Mouse (Mus musculus) ES-Bruce4 (cell line): Measurements from ENCODE around the gene Cyba. TPM values are rescaled to one million over a fixed set of nuclear protein-coding genes. Genes with fewer than 3 reads are reported as not detected.

ENCODE experiments used
- H3K27ac ChIP-seq: 2 replicates; pipeline ENCODE4 v1.5.1; 2012; ENCODE audit warnings: low read length, inconsistent platforms; ENCODE audit not compliant: insufficient read depth
- H3K27me3 ChIP-seq: 2 replicates; pipeline ENCODE4 v1.6.1; 2012; ENCODE audit warnings: mild to moderate bottlenecking, low read length, inconsistent platforms; ENCODE audit not compliant: control insufficient read depth, poor library complexity, insufficient read depth, severe bottlenecking
- H3K36me3 ChIP-seq: 2 replicates; pipeline ENCODE4 v1.6.1; 2012; ENCODE audit warnings: inconsistent platforms, mild to moderate bottlenecking, low read length, moderate library complexity; ENCODE audit not compliant: control insufficient read depth, poor library complexity, insufficient read depth, severe bottlenecking
- H3K4me1 ChIP-seq: one replicate; pipeline ENCODE4 v1.8.1; 2011; ENCODE audit warnings: low read length; ENCODE audit not compliant: control insufficient read depth, insufficient read depth
- H3K4me3 ChIP-seq: 2 replicates; pipeline ENCODE4 v1.5.1; 2011; ENCODE audit warnings: low read depth, mild to moderate bottlenecking, low read length
- H3K9ac ChIP-seq: 2 replicates; pipeline ENCODE4 v1.6.1; 2012; ENCODE audit warnings: low read depth, mild to moderate bottlenecking, inconsistent platforms; ENCODE audit not compliant: poor library complexity, severe bottlenecking
- H3K9me3 ChIP-seq: replicated peaks from 2 replicates; pipeline ENCODE4 v1.6.1; 2012; ENCODE audit warnings: mild to moderate bottlenecking, low read length, inconsistent platforms; ENCODE audit not compliant: control insufficient read depth, poor library complexity, insufficient read depth, severe bottlenecking
- CTCF ChIP-seq: IDR thresholded peaks from one replicate; pipeline ENCODE4 v1.8.1; 2011; ENCODE audit warnings: low read depth, low read length
- EP300 ChIP-seq: IDR thresholded peaks from 2 replicates; pipeline ENCODE4 v1.6.1; 2011; ENCODE audit warnings: low read depth, low read length; ENCODE audit not compliant: insufficient read depth
- POLR2A ChIP-seq: IDR thresholded peaks from one replicate; pipeline ENCODE4 v1.8.1; 2011; ENCODE audit warnings: low read length; ENCODE audit not compliant: insufficient read depth
- polyA plus RNA-seq: library from polyadenylated mRNA; stranded (reverse); fragments of >200 nt; gene quantifications from 2 replicates; pipeline ENCODE4 v1.2.4, GENCODE M21; 2011; ENCODE audit warnings: low read depth; ENCODE audit not compliant: missing spikeins, insufficient read depth, insufficient read length

Gene Cyba
- polyA plus RNA-seq, 1 experiment, result 76.1 TPM

DNA sequence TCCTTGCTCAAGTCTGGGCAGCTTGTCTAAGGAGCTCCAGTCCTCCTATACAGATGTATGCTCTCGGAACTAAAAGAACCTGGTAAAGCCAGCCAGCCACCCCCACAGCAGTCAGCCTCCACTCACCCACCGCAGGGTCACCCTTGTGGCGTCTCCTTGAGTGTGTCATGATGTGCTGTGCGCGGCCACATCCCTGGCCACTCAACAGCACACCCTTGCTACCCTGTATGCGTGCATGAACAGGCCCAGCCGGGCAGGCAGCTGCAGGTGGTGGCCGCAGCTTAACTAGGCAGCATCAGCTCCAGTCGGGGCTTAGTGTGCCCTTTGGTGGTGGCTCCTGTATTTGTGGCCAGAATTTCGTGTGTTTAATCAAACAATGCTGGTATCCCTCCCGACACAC lies 24.4 kb upstream of the Cyba start:
- H3K4me3 ChIP-seq, result no peak overlapping the region
- no peak for TF ChIP-seq POLR2A
- TF ChIP-seq EP300, result no peak
- TF ChIP-seq CTCF, result no peak
- no peaks in the 10 kb centered on the region for H3K4me1 ChIP-seq
- H3K27ac ChIP-seq, result no peak overlapping the region
- no peaks in the 10 kb centered on the region for H3K27me3 ChIP-seq
- H3K9me3 ChIP-seq, result no peaks in the 10 kb centered on the region
- no peak overlapping the region for H3K9ac ChIP-seq
- H3K36me3 ChIP-seq, result 0 out of 2 replicates have a peak, but pooled peaks cover 5% of the 10 kb centered on the region

DNA sequence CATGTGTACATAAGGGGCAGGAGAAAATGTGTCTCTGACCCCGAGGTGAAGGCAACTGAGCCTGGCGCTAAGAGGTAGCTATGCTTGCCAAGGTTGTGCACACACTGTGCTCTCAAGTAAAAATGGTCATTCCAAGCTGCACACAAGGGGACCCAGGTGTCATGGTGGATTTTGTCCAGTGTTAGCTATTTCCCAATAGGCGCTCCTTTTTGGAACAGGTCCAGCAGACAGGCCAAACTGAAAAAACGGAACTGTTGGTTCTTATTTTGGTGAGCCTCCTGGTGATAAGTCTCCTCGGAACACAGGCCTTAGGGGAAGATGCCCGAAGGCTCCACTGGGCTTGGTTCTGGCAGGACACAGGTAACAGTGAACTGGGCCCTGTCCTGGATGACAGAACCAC lies 21.7 kb upstream of the Cyba start:
- TF ChIP-seq CTCF (no peak), POLR2A (no peak), EP300 (no peak)
- H3K27ac ChIP-seq, result no peak overlapping the region

DNA sequence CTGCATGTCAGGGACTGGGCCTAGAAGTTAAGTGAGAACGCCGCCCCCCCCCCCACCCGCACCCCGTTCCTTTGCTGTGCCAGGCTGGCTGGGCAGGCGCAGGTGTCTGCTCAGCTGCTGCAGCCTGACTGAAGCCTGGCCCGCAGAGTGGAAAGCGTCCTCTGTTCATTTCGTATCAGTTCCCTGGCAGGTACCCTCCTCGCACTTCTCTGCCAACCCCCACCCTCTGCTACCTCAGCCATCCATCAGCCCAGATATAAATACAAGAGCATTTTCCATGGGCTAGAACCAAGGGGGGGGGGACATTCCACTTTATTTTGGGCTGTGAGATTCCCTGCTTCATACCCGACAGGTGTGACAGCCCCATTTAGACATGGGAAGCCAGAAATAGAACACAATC lies 19.4 kb upstream of the Cyba start:
- 0 out of 2 replicates have a peak, but pooled peaks cover 5% of the 10 kb centered on the region for H3K36me3 ChIP-seq
- no peak for TF ChIP-seq POLR2A
- no peak for TF ChIP-seq EP300
- TF ChIP-seq CTCF, result no peak
- no peak overlapping the region for H3K4me3 ChIP-seq
- no peaks in the 10 kb centered on the region for H3K4me1 ChIP-seq
- no peak overlapping the region for H3K9ac ChIP-seq
- no peaks in the 10 kb centered on the region for H3K9me3 ChIP-seq
- H3K27me3 ChIP-seq, result no peaks in the 10 kb centered on the region
- H3K27ac ChIP-seq, result no peak overlapping the region

More for the DNA sequence above, 21.7 kb upstream of the Cyba start:
- Histone ChIP-seq H3K4me3 (no peak overlapping the region), H3K36me3 (0 out of 2 replicates have a peak, but pooled peaks cover 5% of the 10 kb centered on the region), H3K4me1 (no peaks in the 10 kb centered on the region), H3K27me3 (no peaks in the 10 kb centered on the region), H3K9me3 (no peaks in the 10 kb centered on the region), H3K9ac (no peak overlapping the region)

DNA sequence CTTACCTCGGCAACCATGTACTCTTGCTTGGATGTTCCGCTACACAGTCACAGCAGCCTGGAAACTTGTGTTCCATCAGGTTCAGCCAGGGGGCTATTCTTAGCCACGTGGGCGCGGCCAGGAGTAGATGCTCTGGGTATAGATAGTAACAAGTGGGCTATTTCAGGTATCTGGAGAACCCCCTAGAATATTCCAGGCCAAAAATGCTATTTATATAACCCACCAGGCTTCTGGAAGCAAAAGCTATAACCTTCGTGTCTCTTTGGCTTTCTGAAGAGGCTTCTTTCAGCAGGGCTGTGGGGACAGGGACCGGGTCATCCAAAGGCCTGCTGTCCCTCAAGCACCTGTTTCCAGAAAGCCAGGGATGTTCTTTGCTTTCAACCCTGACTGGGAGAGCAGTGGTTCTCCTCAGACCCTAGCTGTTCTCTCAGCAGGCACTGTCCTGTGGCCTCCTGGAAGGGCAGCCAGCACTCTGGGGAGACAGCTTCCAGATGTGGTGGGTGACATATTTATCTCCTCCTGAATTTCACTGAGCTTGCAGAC lies 18.5 kb upstream of the Cyba start:
- Histone ChIP-seq H3K36me3 (0 out of 2 replicates have a peak, but pooled peaks cover 4% of the 10 kb centered on the region), H3K9ac (no peak overlapping the region), H3K9me3 (no peaks in the 10 kb centered on the region), H3K27ac (no peak overlapping the region), H3K4me1 (no peaks in the 10 kb centered on the region), H3K27me3 (no peaks in the 10 kb centered on the region), H3K4me3 (no peak overlapping the region)
- TF ChIP-seq POLR2A (no peak), CTCF (no peak), EP300 (no peak)

DNA sequence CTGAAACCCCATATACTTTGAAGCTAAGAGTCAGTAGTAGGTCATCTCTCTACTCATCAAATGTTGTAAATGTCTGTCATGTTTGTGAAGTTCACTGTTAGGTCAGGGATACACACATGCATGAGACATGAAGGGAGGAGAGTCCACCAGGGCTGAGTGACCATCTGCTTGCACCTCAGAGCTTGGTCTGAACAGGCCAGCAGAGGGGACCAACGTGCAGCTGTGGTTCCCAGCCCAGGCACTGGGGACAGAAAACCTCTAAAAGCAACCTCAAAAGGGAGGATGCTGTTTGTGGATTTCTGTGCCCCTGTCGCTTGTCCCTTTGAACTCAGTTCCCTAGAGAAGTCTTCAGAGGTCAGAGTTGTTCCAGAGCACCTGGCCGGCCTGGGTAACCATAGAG lies 12.5 kb upstream of the Cyba start:
- H3K36me3 ChIP-seq, result no peaks in the 10 kb centered on the region
- no peaks in the 10 kb centered on the region for H3K9me3 ChIP-seq
- H3K27me3 ChIP-seq, result no peaks in the 10 kb centered on the region
- H3K9ac ChIP-seq, result no peak overlapping the region
- H3K4me3 ChIP-seq, result no peak overlapping the region
- no peak overlapping the region for H3K27ac ChIP-seq
- TF ChIP-seq EP300 (no peak), CTCF (no peak), POLR2A (no peak)
- no peaks in the 10 kb centered on the region for H3K4me1 ChIP-seq

DNA sequence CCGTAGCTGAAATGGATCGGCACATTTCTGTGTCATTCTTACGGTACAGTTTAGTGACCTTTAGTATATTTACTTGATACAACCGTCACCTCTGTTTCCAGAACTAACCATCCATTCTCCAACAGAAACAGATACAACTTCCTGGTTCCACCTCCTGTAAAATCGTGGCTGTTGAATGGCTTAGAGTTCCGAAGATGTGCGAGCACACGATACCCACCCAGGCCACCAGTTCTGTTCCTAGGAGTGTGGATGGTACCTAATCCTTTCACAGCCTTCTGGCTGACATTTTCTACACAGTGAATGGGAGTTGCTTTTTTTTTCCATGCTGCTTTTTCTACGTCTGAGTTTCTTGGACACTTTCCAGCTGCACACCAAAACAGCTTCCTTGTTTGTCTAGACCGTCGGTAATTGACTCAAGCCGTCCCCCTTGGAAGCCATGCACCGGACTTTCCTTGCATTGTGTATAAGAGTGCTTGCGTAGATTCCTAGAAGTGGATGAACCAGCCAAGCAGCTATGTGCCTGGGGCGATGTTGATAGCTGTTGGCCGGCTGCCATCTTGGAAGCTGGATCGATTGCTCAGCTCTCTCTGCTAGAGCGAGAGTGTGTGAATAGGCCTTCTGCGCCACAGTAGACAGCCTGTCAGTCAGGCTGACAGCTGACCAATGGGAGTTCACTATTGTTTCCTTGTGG lies 11.5 kb upstream of the Cyba start:
- H3K27me3 ChIP-seq, result no peaks in the 10 kb centered on the region
- no peak for TF ChIP-seq POLR2A
- TF ChIP-seq EP300, result peak; percentile 67; the same call in 1 of the 2 replicates

More for the DNA sequence above, 11.5 kb upstream of the Cyba start:
- Histone ChIP-seq H3K4me3 (peak overlapping the region; percentile 73), H3K36me3 (no peaks in the 10 kb centered on the region), H3K9ac (peak overlapping the region; percentile 65), H3K9me3 (no peaks in the 10 kb centered on the region), H3K27ac (peak overlapping the region; percentile 16), H3K4me1 (no peaks in the 10 kb centered on the region)
